In genomic region chr13:73907683-73908412, GRCm38 (mm10) we compare ENCODE assay signal across 9 mouse cellular contexts. TPM values are rescaled to one million over a fixed set of nuclear protein-coding genes. Genes with fewer than 3 reads are reported as not detected.
DNase-seq lines count a peak whose midpoint lies in the region; ATAC-seq and TF ChIP-seq lines count a peak whose summit lies in the region.
"Had no signal": no experiment of that assay in that cellular context is flagged by ENCODE, and none has a peak within 500 bp of the region (broad histone marks: within the 10 kb centered on the region; RNA-seq: fewer than 3 reads in every experiment).

No protein-coding gene starts in this region.

- H3K27ac ChIP-seq in MEL (ENCODE audit: control insufficient read depth, low read depth, low read length), result no peak overlapping the region
- no peak overlapping the region for H3K27ac ChIP-seq in neural tube, embryonic 12.5 days
- H3K27ac ChIP-seq: embryonic facial prominence, embryonic 12.5 days had no signal

- H3K36me3 ChIP-seq in MEL (ENCODE audit: control insufficient read depth in 1 of 2, insufficient read depth in 2 of 2, low read length in 2 of 2), result peaks cover 0 to 2% of the 10 kb centered on the region in 2 experiments; a peak in 2 of 4 replicates
- peaks cover 3% of the 10 kb centered on the region; the same call in 1 of the 2 replicates for H3K36me3 ChIP-seq in neural tube, embryonic 12.5 days

- ATAC-seq in neural tube, embryonic 12.5 days (ENCODE audit: low FRiP score, low read depth), result peak; percentile 68; the same call in 1 of the 2 replicates
- no peak for ATAC-seq in erythroid progenitor cell, adult 5-6 weeks (replicated peaks; ENCODE audit: low FRiP score, poor library complexity, severe bottlenecking)

- WGBS in neural tube, embryonic 12.5 days, result 66% methylated on average over 2 of the region's 2 CpGs

- no peak overlapping the region for H3K9ac ChIP-seq in MEL (ENCODE audit: control insufficient read depth, low read depth, low read length, poor library complexity, severe bottlenecking)
- no peak overlapping the region for H3K9ac ChIP-seq in neural tube, embryonic 12.5 days
- H3K9ac ChIP-seq: embryonic facial prominence, embryonic 12.5 days had no signal

- H3K4me1 ChIP-seq in MEL (ENCODE audit: control insufficient read depth in 1 of 2, insufficient read depth in 2 of 2, low read length in 2 of 2), result no peaks in the 10 kb centered on the region
- no peaks in the 10 kb centered on the region for H3K4me1 ChIP-seq in neural tube, embryonic 12.5 days
- H3K4me1 ChIP-seq: embryonic facial prominence, embryonic 12.5 days had no signal

- peak; percentile 24 to 46 for DNase-seq in left cerebral cortex, adult 18-20 months (ENCODE audit: low spot score in 2 of 2)
- DNase-seq in left cerebral cortex, adult 11 months (ENCODE audit: low spot score), result no peak
- DNase-seq in MEL (ENCODE audit: low read depth, low spot score), result peak; percentile 69
- peak; percentile 78 to 84 for DNase-seq in cerebellum, postnatal 10 days
- peak; percentile 68 for DNase-seq in heart, postnatal 4 days
- DNase-seq in layer of hippocampus, postnatal 10 days (ENCODE audit: low spot score in 2 of 2), result peak; percentile 65 to 73

- H3K9me3 ChIP-seq in MEL (replicated peaks; ENCODE audit: insufficient read depth, low read length), result no peaks in the 10 kb centered on the region
- no peaks in the 10 kb centered on the region for H3K9me3 ChIP-seq in neural tube, embryonic 12.5 days
- H3K9me3 ChIP-seq: embryonic facial prominence, embryonic 12.5 days had no signal

- H3K4me2 ChIP-seq in neural tube, embryonic 12.5 days (replicated peaks), result no peak overlapping the region
- H3K4me2 ChIP-seq: embryonic facial prominence, embryonic 12.5 days had no signal

- TF ChIP-seq CTCF in MEL (IDR thresholded peaks at IDR 0.05 in 2 of 3, conservative IDR thresholded peaks at IDR 0.05 in 1 of 3; ENCODE audit: control insufficient read depth in 1 of 3, insufficient read depth in 1 of 3, low read depth in 2 of 3, low read length in 3 of 3, poor library complexity in 1 of 3, severe bottlenecking in 1 of 3), result peak; percentile 22 to 78 (median 57); a peak in 5 of 6 replicates

- peak; percentile 80 for TF ChIP-seq RAD21 in MEL (IDR thresholded peaks at IDR 0.05; ENCODE audit: low read depth, low read length)

- H3K79me2 ChIP-seq in MEL (ENCODE audit: control insufficient read depth, insufficient read depth, low read length, poor library complexity), result no peaks in the 10 kb centered on the region

- TF ChIP-seq EP300 in MEL (IDR thresholded peaks at IDR 0.05; ENCODE audit: low read depth in 1 of 2, low read length in 2 of 2), result no peak

- TF ChIP-seq POLR2A in MEL (IDR thresholded peaks at IDR 0.05; ENCODE audit: control insufficient read depth in 1 of 2, insufficient read depth in 1 of 2, low read depth in 1 of 2, low read length in 2 of 2, poor library complexity in 1 of 2), result no peak

- H3K27me3 ChIP-seq in MEL (ENCODE audit: control insufficient read depth in 1 of 2, insufficient read depth in 2 of 2, low read length in 2 of 2), result no peaks in the 10 kb centered on the region
- H3K27me3 ChIP-seq in neural tube, embryonic 12.5 days (replicated peaks), result no peaks in the 10 kb centered on the region
- H3K27me3 ChIP-seq: embryonic facial prominence, embryonic 12.5 days had no signal

- no peak overlapping the region for H3K4me3 ChIP-seq in MEL (ENCODE audit: control insufficient read depth in 1 of 2, insufficient read depth in 1 of 2, low read depth in 2 of 2, low read length in 2 of 2)
- no peak overlapping the region for H3K4me3 ChIP-seq in neural tube, embryonic 12.5 days
- H3K4me3 ChIP-seq: embryonic facial prominence, embryonic 12.5 days had no signal

TF ChIP-seq in MEL, 35 proteins besides CTCF, POLR2A, EP300 and RAD21:
- TF ChIP-seq SMC3 (IDR thresholded peaks at IDR 0.05; ENCODE audit: low read depth, low read length), result peak; percentile 72
- TF ChIP-seq TBP (IDR thresholded peaks at IDR 0.05; ENCODE audit: low read depth, low read length), result no peak
- TF ChIP-seq ZMIZ1 (IDR thresholded peaks at IDR 0.05; ENCODE audit: low read depth, low read length), result no peak
- no peak for TF ChIP-seq TCF12 (IDR thresholded peaks at IDR 0.05; ENCODE audit: low read depth, low read length)
- no peak for TF ChIP-seq TAL1 (IDR thresholded peaks at IDR 0.05; ENCODE audit: low read length)
- TF ChIP-seq MEF2A (IDR thresholded peaks at IDR 0.05; ENCODE audit: extremely low read depth, insufficient replicate concordance, low read depth, low read length, poor library complexity, severe bottlenecking), result no peak
- TF ChIP-seq ZC3H11A (IDR thresholded peaks at IDR 0.05; ENCODE audit: low read depth, low read length), result peak; percentile 40; the same call in 1 of the 2 replicates
TF ChIP-seq in MEL: peak in this region for 2.

RNA-seq across cellular contexts. Expression of gene Trip13, which starts 29.7 kb away (rescaled TPM):
- total RNA-seq in left cerebral cortex, adult 18-20 months (2021), result under 1 TPM; 0.37 to 0.79 TPM
- total RNA-seq in MEL (2012; rRNA removed), result 44.1 and 48.9 TPM in 2 replicates
- polyA plus RNA-seq in MEL (2012; ENCODE audit: insufficient read depth in 1 of 2, insufficient read length in 2 of 2, low read depth in 1 of 2, low replicate concordance in 2 of 2, missing spikeins in 1 of 2), result 10 to 100 TPM in 1 of 2 experiments, not detected in 1; 55.3 TPM
- total RNA-seq in heart, postnatal 4 days (2021), result 10 to 100 TPM; 11.8 to 14.3 TPM
- 1 to 10 TPM; 1.7 to 3.5 TPM for total RNA-seq in layer of hippocampus, postnatal 10 days (2021)
- polyA plus RNA-seq in neural tube, embryonic 12.5 days (2016; fragmentation: Nextera tagmentation; extraction: Ambion mirVana), result 27.0 and 28.9 TPM in 2 replicates
- 15.1 and 22.0 TPM in 2 replicates for total RNA-seq in erythroid progenitor cell, adult 5-6 weeks (2015; ENCODE audit: low replicate concordance)
- 26.8 and 31.5 TPM in 2 replicates for total RNA-seq in erythroid progenitor cell, adult 5-6 weeks (2017; ENCODE audit: low replicate concordance)

RNA-seq across cellular contexts. Expression of gene Brd9, which starts 29.8 kb away (rescaled TPM):
- total RNA-seq in left cerebral cortex, adult 18-20 months (2021), result 10 to 100 TPM; 75.9 to 85.0 TPM
- total RNA-seq in MEL (2012; rRNA removed), result 19.0 and 21.4 TPM in 2 replicates
- 10 to 100 TPM in 1 of 2 experiments, not detected in 1; 29.2 TPM for polyA plus RNA-seq in MEL (2012; ENCODE audit: insufficient read depth in 1 of 2, insufficient read length in 2 of 2, low read depth in 1 of 2, low replicate concordance in 2 of 2, missing spikeins in 1 of 2)
- total RNA-seq in heart, postnatal 4 days (2021), result 10 to 100 TPM; 39.3 to 41.8 TPM
- total RNA-seq in layer of hippocampus, postnatal 10 days (2021), result 100 to 1,000 TPM; 113 to 120 TPM
- polyA plus RNA-seq in neural tube, embryonic 12.5 days (2016; fragmentation: Nextera tagmentation; extraction: Ambion mirVana), result 78.2 and 83.4 TPM in 2 replicates
- 45.4 and 51.1 TPM in 2 replicates for total RNA-seq in erythroid progenitor cell, adult 5-6 weeks (2015; ENCODE audit: low replicate concordance)
- total RNA-seq in erythroid progenitor cell, adult 5-6 weeks (2017; ENCODE audit: low replicate concordance), result 74.1 and 124 TPM in 2 replicates

RNA-seq across cellular contexts. Expression of gene Zdhhc11, which starts 55.8 kb away (rescaled TPM):
- total RNA-seq in left cerebral cortex, adult 18-20 months (2021), result not detected
- total RNA-seq in MEL (2012; rRNA removed), result not detected in 2 replicates
- not detected for polyA plus RNA-seq in MEL (2012; ENCODE audit: insufficient read depth in 1 of 2, insufficient read length in 2 of 2, low read depth in 1 of 2, low replicate concordance in 2 of 2, missing spikeins in 1 of 2)
- total RNA-seq in heart, postnatal 4 days (2021), result not detected
- total RNA-seq in layer of hippocampus, postnatal 10 days (2021), result not detected
- not detected in 2 replicates for polyA plus RNA-seq in neural tube, embryonic 12.5 days (2016; fragmentation: Nextera tagmentation; extraction: Ambion mirVana)
- total RNA-seq in erythroid progenitor cell, adult 5-6 weeks (2015; ENCODE audit: low replicate concordance), result not detected in 2 replicates
- total RNA-seq in erythroid progenitor cell, adult 5-6 weeks (2017; ENCODE audit: low replicate concordance), result not detected in 2 replicates
- polyA plus RNA-seq: embryonic facial prominence, embryonic 12.5 days had no signal
